Mouse (Mus musculus) bone marrow, adult 2 months (tissue): ENCODE measurements around the gene Gria3.

Experiments
- CTCF ChIP-seq: fragments of 200-500 bp; IDR thresholded peaks from 2 replicates; pipeline ENCODE4 v1.5.1; 2011; ENCODE audit warnings: low read length, control low read depth; ENCODE audit not compliant: control insufficient read depth, insufficient read depth
- POLR2A ChIP-seq: fragments of 200-500 bp; IDR thresholded peaks from 2 replicates; pipeline ENCODE4 v1.6.1; 2011; ENCODE audit warnings: low read depth, mild to moderate bottlenecking, control low read depth, low read length, borderline replicate concordance; ENCODE audit not compliant: control insufficient read depth

GRCm38 (mm10) chrX:41616928-41617327 lies 216.3 kb downstream of the Gria3 start:
- no peak for TF ChIP-seq CTCF
- TF ChIP-seq POLR2A, result no peak
